Mouse (Mus musculus): ENCODE data around the gene Kat7.

The Kat7 gene

GRCm38 (mm10) chr11:95310007-95310647 lies at the start of gene Kat7:
TSS of gene Kat7 (minus strand) at chr11:95310246.
- peak; percentile 99 for DNase-seq

GRCm38 (mm10) chr11:95358263-95358662 lies 48.2 kb upstream of the Kat7 start:
- no peak for DNase-seq

GRCm38 (mm10) chr11:95356469-95357273 lies 46.6 kb upstream of the Kat7 start:
- DNase-seq, result no peak

- no peak for DNase-seq
Measured at GRCm38 (mm10) chr11:95356039-95356438, 46.0 kb upstream of the Kat7 start.

GRCm38 (mm10) chr11:95355661-95356011 lies 45.6 kb upstream of the Kat7 start:
- no peak for DNase-seq

GRCm38 (mm10) chr11:95354945-95355660 lies 45.1 kb upstream of the Kat7 start:
- no peak for DNase-seq

GRCm38 (mm10) chr11:95354228-95354944 lies 44.3 kb upstream of the Kat7 start:
- DNase-seq, result no peak

- no peak for DNase-seq
Measured at GRCm38 (mm10) chr11:95353226-95353625, 43.2 kb upstream of the Kat7 start.

- no peak for DNase-seq
Measured at GRCm38 (mm10) chr11:95352686-95353085, 42.6 kb upstream of the Kat7 start.

- DNase-seq, result no peak
Measured at GRCm38 (mm10) chr11:95350960-95351359, 40.9 kb upstream of the Kat7 start.

GRCm38 (mm10) chr11:95350289-95350688 lies 40.2 kb upstream of the Kat7 start:
- DNase-seq, result no peak

GRCm38 (mm10) chr11:95344181-95344580 lies 34.1 kb upstream of the Kat7 start:
- no peak for DNase-seq

GRCm38 (mm10) chr11:95343180-95343579 lies 33.1 kb upstream of the Kat7 start:
- DNase-seq, result no peak

- no peak for DNase-seq
Measured at GRCm38 (mm10) chr11:95340664-95341063, 30.6 kb upstream of the Kat7 start.

GRCm38 (mm10) chr11:95340259-95340658 lies 30.2 kb upstream of the Kat7 start:
- no peak for DNase-seq

GRCm38 (mm10) chr11:95339471-95340021 lies 29.5 kb upstream of the Kat7 start:
- no peak for DNase-seq

- no peak for DNase-seq
Measured at GRCm38 (mm10) chr11:95337846-95338342, 27.8 kb upstream of the Kat7 start.

- no peak for DNase-seq
Measured at GRCm38 (mm10) chr11:95337129-95337813, 27.2 kb upstream of the Kat7 start.

GRCm38 (mm10) chr11:95336568-95337128 lies 26.6 kb upstream of the Kat7 start, which contains the start of gene Fam117a:
TSS of gene Fam117a (plus strand) at chr11:95337018.
- DNase-seq, result peak; percentile 41

GRCm38 (mm10) chr11:95334448-95335060 lies 24.5 kb upstream of the Kat7 start:
- no peak for DNase-seq

GRCm38 (mm10) chr11:95333805-95334204 lies 23.8 kb upstream of the Kat7 start:
- no peak for DNase-seq
